Mouse (Mus musculus): ENCODE measurements around the gene S100b.

DNA sequence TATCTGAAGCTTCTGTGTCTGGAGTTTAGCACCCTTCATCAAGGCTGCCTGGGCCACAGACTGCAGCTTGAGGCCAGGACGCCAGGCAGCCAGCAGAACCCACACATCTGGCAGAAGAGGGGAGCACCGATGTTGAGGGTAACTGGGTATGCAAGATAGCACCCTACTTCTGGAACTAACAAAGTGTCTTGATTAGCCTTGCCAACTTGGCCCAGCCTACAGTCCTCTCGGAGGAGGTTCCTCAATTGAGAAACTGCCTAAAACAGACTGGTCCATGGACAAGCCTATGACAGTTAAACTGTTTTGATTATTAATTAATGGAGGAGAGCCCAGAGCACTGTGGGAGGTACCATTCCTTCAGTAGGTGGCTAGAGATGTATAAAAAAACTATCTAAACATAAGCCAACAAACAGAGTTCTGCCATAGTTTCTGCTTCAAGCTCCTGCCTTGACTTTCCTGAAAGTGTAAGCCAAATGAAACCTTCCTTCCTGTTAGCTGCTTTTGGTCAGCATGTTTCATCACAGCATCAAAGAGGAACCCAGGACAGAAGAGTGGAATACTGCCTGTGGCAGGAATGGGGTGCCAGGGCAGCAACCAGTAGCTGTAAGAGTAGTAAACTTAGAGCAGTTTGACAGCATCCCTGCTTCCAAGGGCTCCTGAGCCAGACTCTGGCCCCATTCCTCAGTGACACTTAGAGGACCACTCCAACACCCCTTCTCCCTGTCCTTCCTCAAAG is 36.5 kb downstream of the S100b start:
- TF ChIP-seq POLR2A (IDR thresholded peaks at IDR 0.05; ENCODE audit: borderline replicate concordance, extremely low read depth, low read depth, low read length) (no peak), CTCF (IDR thresholded peaks at IDR 0.05; ENCODE audit: insufficient read depth, low read length) (no peak)

Data from lung, adult 2 months (tissue).